Mouse (Mus musculus) limb, embryonic 14.5 days (tissue): Measurements from ENCODE around the gene A230072I06Rik. TPM values are rescaled to one million over a fixed set of nuclear protein-coding genes. Genes with fewer than 3 reads are reported as not detected.

ENCODE experiments used
- ATAC-seq: fragments of 200-750 bp; cut with Nextera tagmentation; 2 replicates; pipeline ENCODE4 v1.8.0; 2017; ENCODE audit warnings: low read depth, moderate number of reproducible peaks, moderate TSS enrichment; ENCODE audit not compliant: low FRiP score
- DNase-seq: peaks from one replicate; pipeline ENCODE4 v3.0.0-alpha.2; 2015; ENCODE audit warnings: low spot score
- H3K27ac ChIP-seq: fragments of 300-500 bp; sonication (generic); replicated peaks from 2 replicates; pipeline ENCODE4 v1.5.1; 2014; ENCODE audit warnings: low read depth, mild to moderate bottlenecking, low read length, moderate library complexity, mixed read lengths
- H3K27me3 ChIP-seq: fragments of 300-500 bp; sonication (generic); 2 replicates; pipeline ENCODE4 v1.6.1; 2014; ENCODE audit warnings: low read length, mixed read lengths; ENCODE audit not compliant: control insufficient read depth, insufficient read depth
- H3K36me3 ChIP-seq: fragments of 300-500 bp; sonication (generic); 2 replicates; pipeline ENCODE4 v1.6.1; 2014; ENCODE audit warnings: mild to moderate bottlenecking, low read length, moderate library complexity, mixed read lengths; ENCODE audit not compliant: control insufficient read depth, insufficient read depth
- H3K4me1 ChIP-seq: fragments of 300-500 bp; sonication (generic); 2 replicates; pipeline ENCODE4 v1.6.1; 2014; ENCODE audit warnings: antibody characterized with exemption, low read length, mixed read lengths; ENCODE audit not compliant: control insufficient read depth, insufficient read depth
- H3K4me2 ChIP-seq: fragments of 300-500 bp; sonication (generic); replicated peaks from 2 replicates; pipeline ENCODE4 v1.6.1; 2014; ENCODE audit warnings: low read depth, mild to moderate bottlenecking, low read length, moderate library complexity; ENCODE audit not compliant: severe bottlenecking
- H3K4me3 ChIP-seq: fragments of 300-500 bp; sonication (generic); replicated peaks from 2 replicates; pipeline ENCODE4 v1.5.1; 2014; ENCODE audit warnings: low read length
- H3K9ac ChIP-seq: fragments of 300-500 bp; sonication (generic); 2 replicates; pipeline ENCODE4 v1.6.1; 2014; ENCODE audit warnings: mild to moderate bottlenecking, low read depth, low read length, moderate library complexity; ENCODE audit not compliant: severe bottlenecking
- H3K9me3 ChIP-seq: fragments of 300-500 bp; sonication (generic); 2 replicates; pipeline ENCODE4 v1.6.1; 2016; ENCODE audit warnings: low read length; ENCODE audit not compliant: control insufficient read depth
- POLR2A ChIP-seq: fragments of 200-500 bp; IDR thresholded peaks from 2 replicates; pipeline ENCODE4 v1.8.0; 2012; ENCODE audit warnings: inconsistent platforms, mild to moderate bottlenecking, moderate library complexity, borderline replicate concordance; ENCODE audit not compliant: insufficient read depth, insufficient read length; ENCODE audit errors: extremely low read depth
- WGBS: fragments of 180-500 bp; shearing (Covaris S2); extraction: QIAGEN DNeasy Blood & Tissue Kit; methylation state at CpG from one replicate; pipeline ENCODE4 v1.1.7; 2014; 5-methylcytosine and 5-hydroxymethylcytosine counted together
- polyA plus RNA-seq, 2 experiments: library from polyadenylated mRNA; depleted of rRNA in 1 of 2; stranded (reverse) in 1 of 2; unstranded in 1 of 2; fragments of >200 nt; fragmentation: Nextera tagmentation in 1 of 2; extraction: Ambion mirVana in 1 of 2; gene quantifications; 2 replicates each; pipeline versions ENCODE4 v1.2.1 to v1.2.3; 2012 to 2014

A230072I06Rik gene
- polyA plus RNA-seq (2012; rRNA removed) (not detected in 2 replicates), polyA plus RNA-seq (2014; fragmentation: Nextera tagmentation; extraction: Ambion mirVana) (not detected in 2 replicates)

DNA sequence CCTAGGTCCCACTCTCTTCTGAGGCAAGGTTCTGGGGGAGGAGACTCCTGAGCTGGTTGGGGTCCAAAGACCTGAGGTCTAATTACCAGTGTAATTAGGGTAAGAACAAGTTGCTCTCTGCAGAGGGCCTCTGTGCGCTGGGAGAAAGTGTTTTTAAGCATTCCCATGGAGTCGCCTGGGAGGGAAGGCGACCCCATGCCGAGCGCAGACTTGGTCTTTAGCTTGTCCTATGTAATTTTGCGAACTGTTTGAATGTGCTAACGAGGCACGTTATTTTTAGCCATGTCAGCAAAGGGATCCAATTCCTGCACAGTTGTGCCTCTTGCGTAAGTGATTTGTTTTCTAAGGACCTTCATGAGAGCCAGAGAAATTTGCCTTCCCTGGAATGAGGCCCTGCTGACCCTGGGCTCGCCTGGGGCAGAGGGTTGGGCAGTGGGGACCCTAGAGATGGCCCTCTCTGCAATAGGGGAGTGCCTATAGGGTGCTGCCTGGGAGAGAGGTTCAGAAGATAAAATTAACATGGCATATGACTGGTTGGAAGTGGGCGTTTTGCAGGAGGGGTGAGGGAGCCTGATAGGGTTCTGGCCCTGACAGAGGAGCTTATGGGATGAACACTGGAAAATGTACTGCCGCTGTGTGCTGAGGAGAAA lies at the start of gene A230072I06Rik:
Gene A230072I06Rik (plus strand): TSS at position 157 of the 650 bp plus-strand sequence.
- Histone ChIP-seq H3K4me2 (no peak within 1 kb of the TSS), H3K4me3 (no peak within 1 kb of the TSS), H3K36me3 (no peaks in the 10 kb centered on the region), H3K4me1 (peaks cover 15% of the 10 kb centered on the region), H3K27ac (no peak within 1 kb of the TSS), H3K9me3 (no peaks in the 10 kb centered on the region), H3K27me3 (no peaks in the 10 kb centered on the region; the same call in 1 of the 2 replicates), H3K9ac (no peak within 1 kb of the TSS)
- 25% methylated on average over 12 of the region's 12 CpGs for WGBS
- no peak for TF ChIP-seq POLR2A
- DNase-seq, result peak; percentile 7
- 0 out of 2 replicates have a peak, but pooled peaks have one; percentile 41 for ATAC-seq

DNA sequence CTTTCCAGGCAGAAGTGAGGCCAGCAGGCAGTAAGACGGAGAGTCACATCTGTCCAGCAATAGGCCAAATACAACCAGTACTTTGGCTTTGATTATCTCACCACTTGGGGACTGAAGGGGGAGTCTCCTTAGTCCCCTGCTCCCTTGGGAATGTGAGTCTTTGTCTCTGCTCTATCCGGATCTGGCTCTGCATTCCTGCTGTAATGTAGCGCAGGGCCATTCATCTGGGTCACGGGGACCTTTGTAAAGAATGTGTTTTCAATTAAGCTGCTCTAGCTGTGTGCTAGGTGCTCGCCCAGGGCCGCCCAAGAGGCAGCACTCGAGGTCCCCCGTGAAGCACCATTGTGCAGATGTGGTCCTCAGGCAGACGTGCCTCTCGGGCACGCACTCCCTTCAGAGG lies 44.6 kb upstream of the A230072I06Rik start:
- WGBS, result 26% methylated on average over 11 of the region's 11 CpGs
- DNase-seq (no peak), ATAC-seq (no peak)
- H3K36me3 ChIP-seq, result no peaks in the 10 kb centered on the region
- H3K27ac ChIP-seq, result no peak overlapping the region
- H3K4me3 ChIP-seq, result no peak overlapping the region
- no peak overlapping the region for H3K4me2 ChIP-seq
- no peak for TF ChIP-seq POLR2A
- H3K27me3 ChIP-seq, result no peaks in the 10 kb centered on the region
- no peaks in the 10 kb centered on the region for H3K9me3 ChIP-seq
- no peak overlapping the region for H3K9ac ChIP-seq
- H3K4me1 ChIP-seq, result peaks cover 4% of the 10 kb centered on the region; the same call in 1 of the 2 replicates

DNA sequence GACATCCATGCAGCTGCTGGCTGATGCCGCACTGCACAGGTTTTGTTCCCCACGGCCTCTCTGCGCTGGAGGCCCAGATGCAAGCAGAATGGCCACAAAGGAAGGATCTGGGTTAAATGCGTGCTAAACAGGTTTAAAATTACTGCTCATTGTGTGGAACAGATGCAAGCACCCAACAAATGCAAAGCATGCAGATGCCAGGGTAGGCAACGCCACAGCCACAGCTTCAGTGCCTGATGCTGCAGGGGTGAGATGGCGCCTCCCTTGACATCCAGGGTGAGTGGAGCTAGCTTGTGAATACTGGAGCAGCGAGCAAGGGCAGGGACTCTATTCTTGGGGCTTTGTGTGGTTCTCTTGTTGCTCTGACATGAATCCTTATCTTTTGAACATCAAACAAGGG lies 39.8 kb upstream of the A230072I06Rik start:
- 85% methylated on average over 7 of the region's 7 CpGs for WGBS
- no peak for ATAC-seq
- no peak overlapping the region for H3K27ac ChIP-seq
- DNase-seq, result no peak
- no peaks in the 10 kb centered on the region for H3K27me3 ChIP-seq
- H3K36me3 ChIP-seq, result no peaks in the 10 kb centered on the region
- peaks cover 4% of the 10 kb centered on the region; the same call in 1 of the 2 replicates for H3K4me1 ChIP-seq
- no peaks in the 10 kb centered on the region for H3K9me3 ChIP-seq
- H3K4me2 ChIP-seq, result no peak overlapping the region
- TF ChIP-seq POLR2A, result no peak
- no peak overlapping the region for H3K4me3 ChIP-seq
- no peak overlapping the region for H3K9ac ChIP-seq

DNA sequence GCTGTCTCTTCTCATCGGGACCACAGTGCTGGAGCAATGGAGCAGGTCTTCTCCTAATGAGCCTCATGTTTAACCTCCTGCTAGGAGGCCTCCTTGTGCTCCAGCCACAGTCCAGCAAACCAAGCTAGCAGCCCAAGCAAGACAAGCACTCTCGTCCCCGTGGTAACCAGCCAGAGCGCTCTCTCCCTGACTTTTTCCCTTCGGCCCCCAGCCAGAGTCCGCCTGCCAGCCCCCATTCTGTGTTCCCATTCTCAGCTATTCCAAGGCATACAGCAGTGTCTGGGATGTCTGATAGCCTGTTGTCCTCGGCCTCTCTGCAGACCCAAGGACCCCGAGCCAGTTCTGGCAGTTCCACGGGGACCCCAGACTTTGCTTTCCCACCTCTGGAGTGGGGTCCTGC lies 38.5 kb upstream of the A230072I06Rik start:
- no peak for ATAC-seq
- Histone ChIP-seq H3K27me3 (no peaks in the 10 kb centered on the region), H3K4me2 (no peak overlapping the region), H3K4me3 (no peak overlapping the region), H3K4me1 (no peaks in the 10 kb centered on the region), H3K9ac (no peak overlapping the region), H3K9me3 (no peaks in the 10 kb centered on the region), H3K27ac (no peak overlapping the region), H3K36me3 (no peaks in the 10 kb centered on the region)
- DNase-seq, result no peak
- 58% methylated on average over 9 of the region's 9 CpGs for WGBS
- TF ChIP-seq POLR2A, result no peak

DNA sequence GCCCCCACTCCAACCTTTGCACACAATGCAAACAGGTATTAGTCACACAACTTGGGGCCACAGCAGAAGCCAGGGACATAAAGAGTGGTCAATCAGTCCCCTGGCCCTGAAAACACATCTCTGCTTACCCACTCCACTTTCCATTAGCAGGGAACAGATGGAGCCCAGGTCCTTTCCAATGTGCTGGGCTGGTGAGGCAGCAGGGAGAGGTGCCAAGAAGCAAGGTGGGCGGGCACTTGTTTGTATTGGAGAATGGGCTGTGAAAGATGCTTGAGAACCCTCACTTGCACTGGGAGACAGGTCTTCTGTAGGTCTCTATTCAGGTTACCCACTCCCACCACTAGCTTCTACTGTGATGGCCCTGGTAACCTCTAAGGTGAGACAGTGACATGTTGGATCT lies 34.9 kb upstream of the A230072I06Rik start:
- Histone ChIP-seq H3K36me3 (no peaks in the 10 kb centered on the region), H3K4me3 (no peak overlapping the region), H3K4me1 (no peaks in the 10 kb centered on the region), H3K27me3 (no peaks in the 10 kb centered on the region), H3K27ac (no peak overlapping the region), H3K4me2 (no peak overlapping the region), H3K9me3 (no peaks in the 10 kb centered on the region), H3K9ac (no peak overlapping the region)
- 75% methylated on average over 1 of the region's 1 CpGs for WGBS
- no peak for TF ChIP-seq POLR2A
- ATAC-seq (no peak), DNase-seq (no peak)
